ENCODE assay signal across 8 mouse cellular contexts in the genomic region with DNA sequence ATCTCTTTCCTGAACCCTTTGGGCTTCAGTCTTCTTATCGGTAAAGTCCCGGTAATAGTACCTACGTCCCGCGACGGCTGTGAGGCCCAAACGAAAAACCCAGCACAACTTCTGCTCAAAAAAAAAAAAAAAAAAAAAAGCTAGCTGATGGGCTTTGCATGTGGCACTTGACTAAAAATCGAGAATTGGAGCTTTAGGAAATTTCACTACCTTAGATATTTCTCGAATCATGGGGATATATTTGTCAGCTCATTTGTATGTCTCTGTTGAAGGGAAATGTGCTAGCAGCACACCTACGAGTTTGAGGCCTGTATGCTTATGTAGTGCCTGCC. TPM values are rescaled to one million over a fixed set of nuclear protein-coding genes. Genes with fewer than 3 reads are reported as not detected.
DNase-seq lines count a peak whose midpoint lies in the region; ATAC-seq and TF ChIP-seq lines count a peak whose summit lies in the region.

No protein-coding gene starts in this region.

- peak overlapping the region; percentile 92 for H3K9ac ChIP-seq in heart, embryonic 16.5 days (ENCODE audit: low read length)
- H3K9ac ChIP-seq in MEL (ENCODE audit: control insufficient read depth, low read depth, low read length, poor library complexity, severe bottlenecking) = peak overlapping the region; percentile 85
- H3K9ac ChIP-seq in midbrain, embryonic 12.5 days (replicated peaks) = peak overlapping the region; percentile 84

- no peak overlapping the region for H3K27ac ChIP-seq in heart, embryonic 16.5 days (ENCODE audit: low read length)
- H3K27ac ChIP-seq in MEL (ENCODE audit: control insufficient read depth, low read depth, low read length) = peak overlapping the region; percentile 55
- H3K27ac ChIP-seq in hindbrain, embryonic 10.5 days = peak overlapping the region; percentile 93
- no peak overlapping the region for H3K27ac ChIP-seq in midbrain, embryonic 12.5 days (replicated peaks)

- 1% methylated on average over 10 of the region's 10 CpGs for WGBS in heart, embryonic 16.5 days
- 2% methylated on average over 10 of the region's 10 CpGs for WGBS in hindbrain, embryonic 10.5 days
- 3% methylated on average over 10 of the region's 10 CpGs for WGBS in midbrain, embryonic 12.5 days

- H3K36me3 ChIP-seq in heart, embryonic 16.5 days (ENCODE audit: control insufficient read depth, insufficient read depth) = no peaks in the 10 kb centered on the region
- H3K36me3 ChIP-seq in MEL (ENCODE audit: control insufficient read depth in 1 of 2, insufficient read depth in 2 of 2, low read length in 2 of 2) = peaks cover 10 to 26% of the 10 kb centered on the region in 2 experiments
- peaks cover 24% of the 10 kb centered on the region for H3K36me3 ChIP-seq in hindbrain, embryonic 10.5 days
- no peaks in the 10 kb centered on the region for H3K36me3 ChIP-seq in midbrain, embryonic 12.5 days

- TF ChIP-seq RAD21 in MEL (IDR thresholded peaks at IDR 0.05; ENCODE audit: low read depth, low read length) = no peak

- no peak for TF ChIP-seq CTCF in MEL (IDR thresholded peaks at IDR 0.05 in 2 of 3, conservative IDR thresholded peaks at IDR 0.05 in 1 of 3; ENCODE audit: control insufficient read depth in 1 of 3, insufficient read depth in 1 of 3, low read depth in 2 of 3, low read length in 3 of 3, poor library complexity in 1 of 3, severe bottlenecking in 1 of 3)

- H3K27me3 ChIP-seq in heart, embryonic 16.5 days (ENCODE audit: control insufficient read depth, insufficient read depth, low read length) = no peaks in the 10 kb centered on the region
- no peaks in the 10 kb centered on the region for H3K27me3 ChIP-seq in MEL (ENCODE audit: control insufficient read depth in 1 of 2, insufficient read depth in 2 of 2, low read length in 2 of 2)
- no peaks in the 10 kb centered on the region for H3K27me3 ChIP-seq in hindbrain, embryonic 10.5 days (ENCODE audit: insufficient read depth, poor library complexity, severe bottlenecking)
- H3K27me3 ChIP-seq in midbrain, embryonic 12.5 days = no peaks in the 10 kb centered on the region

- ATAC-seq in heart, embryonic 16.5 days (replicated peaks; ENCODE audit: extremely low read depth, insufficient read depth, low FRiP score) = no peak
- ATAC-seq in midbrain, embryonic 12.5 days (ENCODE audit: low FRiP score, low read depth) = no peak
- no peak for ATAC-seq in megakaryocyte-erythroid progenitor cell, adult 5-6 weeks (replicated peaks; ENCODE audit: low FRiP score, low TSS enrichment, poor library complexity, severe bottlenecking)

- H3K79me2 ChIP-seq in MEL (ENCODE audit: control insufficient read depth, insufficient read depth, low read length, poor library complexity) = peaks cover 42% of the 10 kb centered on the region

- H3K9me3 ChIP-seq in heart, embryonic 16.5 days (replicated peaks; ENCODE audit: control insufficient read depth, low read length) = no peaks in the 10 kb centered on the region
- no peaks in the 10 kb centered on the region for H3K9me3 ChIP-seq in MEL (replicated peaks; ENCODE audit: insufficient read depth, low read length)
- no peaks in the 10 kb centered on the region for H3K9me3 ChIP-seq in hindbrain, embryonic 10.5 days
- H3K9me3 ChIP-seq in midbrain, embryonic 12.5 days = no peaks in the 10 kb centered on the region

- DNase-seq in heart, postnatal 25 days (ENCODE audit: low spot score) = no peak
- no peak for DNase-seq in MEL (ENCODE audit: low read depth, low spot score)
- no peak for DNase-seq in hindbrain, embryonic 10.5 days (ENCODE audit: low spot score)
- no peak for DNase-seq in gastrocnemius, postnatal 25 days
- DNase-seq in spleen, adult 18-20 months = no peak

- intact Hi-C loops in heart, postnatal 25 days (cut with DNase I) = loop anchor here (5.0 kb wide), 1 partner anchor 86 kb away; the partner anchor contains the start of gene Fam214a

- TF ChIP-seq EP300 in MEL (IDR thresholded peaks at IDR 0.05; ENCODE audit: low read depth in 1 of 2, low read length in 2 of 2) = no peak

- H3K4me3 ChIP-seq in heart, embryonic 16.5 days (ENCODE audit: low read length) = peak overlapping the region; percentile 83
- peak overlapping the region; percentile 85 to 93 for H3K4me3 ChIP-seq in MEL (ENCODE audit: control insufficient read depth in 1 of 2, insufficient read depth in 1 of 2, low read depth in 2 of 2, low read length in 2 of 2)
- H3K4me3 ChIP-seq in hindbrain, embryonic 10.5 days = peak overlapping the region; percentile 98
- peak overlapping the region; percentile 97 for H3K4me3 ChIP-seq in midbrain, embryonic 12.5 days

- peak overlapping the region; percentile 83 for H3K4me2 ChIP-seq in heart, embryonic 16.5 days (ENCODE audit: low read depth, low read length)
- H3K4me2 ChIP-seq in midbrain, embryonic 12.5 days (replicated peaks) = peak overlapping the region; percentile 69

- H3K4me1 ChIP-seq in heart, embryonic 16.5 days (ENCODE audit: control insufficient read depth, insufficient read depth, low read length) = peaks cover 7% of the 10 kb centered on the region
- H3K4me1 ChIP-seq in MEL (ENCODE audit: control insufficient read depth in 1 of 2, insufficient read depth in 2 of 2, low read length in 2 of 2) = peaks cover 5 to 10% of the 10 kb centered on the region in 2 experiments; a peak in 3 of 4 replicates
- H3K4me1 ChIP-seq in hindbrain, embryonic 10.5 days (replicated peaks) = peaks cover 17% of the 10 kb centered on the region
- peaks cover 17% of the 10 kb centered on the region for H3K4me1 ChIP-seq in midbrain, embryonic 12.5 days

- no peak for TF ChIP-seq POLR2A in MEL (IDR thresholded peaks at IDR 0.05; ENCODE audit: control insufficient read depth in 1 of 2, insufficient read depth in 1 of 2, low read depth in 1 of 2, low read length in 2 of 2, poor library complexity in 1 of 2)

TF ChIP-seq in MEL, 35 proteins besides CTCF, POLR2A, EP300 and RAD21:
- TF ChIP-seq MAFK (IDR thresholded peaks at IDR 0.05; ENCODE audit: borderline replicate concordance, low read depth, low read length) (no peak), ZNF384 (IDR thresholded peaks at IDR 0.05; ENCODE audit: low read depth, low read length) (peak; percentile 83), USF2 (IDR thresholded peaks at IDR 0.05; ENCODE audit: borderline replicate concordance in 1 of 2, insufficient read depth in 1 of 2, low read depth in 1 of 2, low read length in 2 of 2) (no peak)

RNA-seq across cellular contexts. Expression of gene Arpp19, which starts 0.9 kb away (rescaled TPM):
- 187 and 195 TPM in 2 replicates for polyA plus RNA-seq in heart, embryonic 16.5 days (2015; fragmentation: Nextera tagmentation; extraction: Ambion mirVana)
- total RNA-seq in heart, postnatal 25 days (2021) = 100 to 1,000 TPM; 147 to 158 TPM
- 220 and 237 TPM in 2 replicates for total RNA-seq in MEL (2012; rRNA removed)
- polyA plus RNA-seq in MEL (2012; ENCODE audit: insufficient read depth in 1 of 2, insufficient read length in 2 of 2, low read depth in 1 of 2, low replicate concordance in 2 of 2, missing spikeins in 1 of 2) = 100 to 1,000 TPM in 1 of 2 experiments, not detected in 1; 230 TPM
- polyA plus RNA-seq in hindbrain, embryonic 10.5 days (2016; fragmentation: Nextera tagmentation; extraction: Ambion mirVana) = 320 and 348 TPM in 2 replicates
- 292 and 294 TPM in 2 replicates for polyA plus RNA-seq in midbrain, embryonic 12.5 days (2016; fragmentation: Nextera tagmentation; extraction: Ambion mirVana)
- total RNA-seq in megakaryocyte-erythroid progenitor cell, adult 5-6 weeks (2014; fragmentation: Nextera tagmentation) = 180 and 239 TPM in 2 replicates
- total RNA-seq in megakaryocyte-erythroid progenitor cell, adult 5-6 weeks (2017) = 112 and 152 TPM in 2 replicates
- total RNA-seq in gastrocnemius, postnatal 25 days (2021) = 100 to 1,000 TPM; 119 to 149 TPM

RNA-seq across cellular contexts. Expression of gene Myo5a, which starts 32.5 kb away (rescaled TPM):
- 6.8 and 6.9 TPM in 2 replicates for polyA plus RNA-seq in heart, embryonic 16.5 days (2015; fragmentation: Nextera tagmentation; extraction: Ambion mirVana)
- 10 to 100 TPM; 11.0 to 11.7 TPM for total RNA-seq in heart, postnatal 25 days (2021)
- 18.9 and 19.8 TPM in 2 replicates for total RNA-seq in MEL (2012; rRNA removed)
- 100 to 1,000 TPM in 1 of 2 experiments, 10 to 100 TPM in 1; 49.0 to 208 TPM for polyA plus RNA-seq in MEL (2012; ENCODE audit: insufficient read depth in 1 of 2, insufficient read length in 2 of 2, low read depth in 1 of 2, low replicate concordance in 2 of 2, missing spikeins in 1 of 2)
- 20.6 and 23.9 TPM in 2 replicates for polyA plus RNA-seq in hindbrain, embryonic 10.5 days (2016; fragmentation: Nextera tagmentation; extraction: Ambion mirVana)
- polyA plus RNA-seq in midbrain, embryonic 12.5 days (2016; fragmentation: Nextera tagmentation; extraction: Ambion mirVana) = 35.2 and 42.7 TPM in 2 replicates
- total RNA-seq in megakaryocyte-erythroid progenitor cell, adult 5-6 weeks (2014; fragmentation: Nextera tagmentation) = 7.5 and 10.4 TPM in 2 replicates
- total RNA-seq in megakaryocyte-erythroid progenitor cell, adult 5-6 weeks (2017) = 14.4 and 22.2 TPM in 2 replicates
- 1 to 10 TPM; 8.3 to 8.6 TPM for total RNA-seq in gastrocnemius, postnatal 25 days (2021)

Comparison
In these comparisons a context has a peak if more than half of its experiments do, and no peak if none do; other contexts are left out.
1. H3K27ac ChIP-seq: peak in MEL (single experiment) and hindbrain, embryonic 10.5 days (single experiment); none in heart, embryonic 16.5 days (single experiment) and midbrain, embryonic 12.5 days (single experiment).
2. Peak in every context shown above with its lines, with median percentiles within 50 percentile points of each other: H3K4me3 ChIP-seq and H3K9ac ChIP-seq.